In the genomic region with DNA sequence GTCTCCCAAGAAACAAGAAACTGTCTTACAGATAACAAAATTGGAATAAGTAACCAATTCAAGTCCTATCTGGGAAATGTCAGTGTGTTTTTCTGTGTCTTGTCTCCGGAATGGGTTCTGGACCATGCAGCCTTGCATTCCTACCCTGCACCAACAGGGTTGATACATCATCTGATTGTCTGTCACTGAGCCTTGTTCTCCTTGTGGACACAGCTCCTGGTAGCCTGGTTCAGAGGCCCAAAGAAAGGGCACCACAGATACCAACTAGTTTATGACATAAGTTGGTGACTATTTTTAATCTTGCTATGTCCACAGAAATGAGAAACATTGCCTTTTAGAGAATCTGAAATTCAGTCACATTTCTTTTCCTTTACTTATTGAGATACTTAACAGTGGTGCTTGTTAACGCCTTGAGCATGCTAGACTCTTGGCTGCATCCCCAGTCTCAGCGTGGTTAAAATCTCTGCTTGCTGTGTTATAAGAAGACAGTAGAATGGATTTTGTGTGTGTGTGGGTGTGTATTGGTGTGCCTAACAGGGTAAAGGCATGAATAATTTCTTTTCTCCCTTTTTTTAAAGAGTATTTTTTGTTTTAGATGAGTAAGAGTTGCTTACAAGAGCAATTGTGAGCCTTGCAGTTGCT, we compare ENCODE assay signal across 15 mouse cellular contexts. TPM values are rescaled to one million over a fixed set of nuclear protein-coding genes. Genes with fewer than 3 reads are reported as not detected.
DNase-seq lines count a peak whose midpoint lies in the region; ATAC-seq and TF ChIP-seq lines count a peak whose summit lies in the region.
"Had no signal": no experiment of that assay in that cellular context is flagged by ENCODE, and none has a peak within 500 bp of the region (broad histone marks: within the 10 kb centered on the region; RNA-seq: fewer than 3 reads in every experiment).

No protein-coding gene starts in this region.

- H3K9ac ChIP-seq in midbrain, postnatal 0 days (replicated peaks; ENCODE audit: low read length, poor library complexity, severe bottlenecking): no peak overlapping the region
- H3K9ac ChIP-seq in midbrain, embryonic 11.5 days (ENCODE audit: low read length): no peak overlapping the region
- H3K9ac ChIP-seq: heart, embryonic 12.5 days; liver, embryonic 15.5 days; midbrain, embryonic 13.5 days had no signal

- no peak for TF ChIP-seq CTCF in midbrain, postnatal 0 days (IDR thresholded peaks at IDR 0.05)

- no peaks in the 10 kb centered on the region for H3K27me3 ChIP-seq in midbrain, postnatal 0 days (ENCODE audit: insufficient read depth, low read length)
- H3K27me3 ChIP-seq in midbrain, embryonic 11.5 days (ENCODE audit: control insufficient read depth, insufficient read depth, low read length): no peaks in the 10 kb centered on the region
- H3K27me3 ChIP-seq: heart, embryonic 12.5 days; liver, embryonic 15.5 days; midbrain, embryonic 13.5 days had no signal

- ATAC-seq in midbrain, postnatal 0 days (ENCODE audit: low FRiP score): no peak
- ATAC-seq in midbrain, embryonic 11.5 days (ENCODE audit: low FRiP score): no peak
- ATAC-seq: inflammation-experienced regulatory T-cells, adult 6 months; midbrain, embryonic 13.5 days had no signal

- H3K9me3 ChIP-seq in midbrain, postnatal 0 days (ENCODE audit: low read length): no peaks in the 10 kb centered on the region
- H3K9me3 ChIP-seq in midbrain, embryonic 11.5 days (ENCODE audit: control insufficient read depth, low read length): no peaks in the 10 kb centered on the region
- H3K9me3 ChIP-seq: heart, embryonic 12.5 days; liver, embryonic 15.5 days; midbrain, embryonic 13.5 days had no signal

- WGBS in midbrain, postnatal 0 days: 81% methylated on average over 3 of the region's 3 CpGs
- WGBS in midbrain, embryonic 11.5 days: 91% methylated on average over 3 of the region's 3 CpGs

- H3K36me3 ChIP-seq in midbrain, postnatal 0 days (ENCODE audit: insufficient read depth, low read length): peaks cover 18% of the 10 kb centered on the region
- no peaks in the 10 kb centered on the region; the same call in 1 of the 2 replicates for H3K36me3 ChIP-seq in midbrain, embryonic 11.5 days (ENCODE audit: control insufficient read depth, insufficient read depth, low read length)

- H3K4me1 ChIP-seq in midbrain, postnatal 0 days (ENCODE audit: insufficient read depth, low read length): no peaks in the 10 kb centered on the region
- H3K4me1 ChIP-seq in midbrain, embryonic 11.5 days (ENCODE audit: control insufficient read depth, insufficient read depth, low read length): no peaks in the 10 kb centered on the region
- H3K4me1 ChIP-seq: heart, embryonic 12.5 days; liver, embryonic 15.5 days; midbrain, embryonic 13.5 days had no signal

- peak; percentile 2 for DNase-seq in midbrain, postnatal 0 days (ENCODE audit: low spot score)
- DNase-seq in midbrain, embryonic 11.5 days (ENCODE audit: low spot score, missing footprints): no peak
- DNase-seq in frontal cortex, postnatal 14 days (ENCODE audit: low spot score in 2 of 2): peak; percentile 35 to 50
- peak; percentile 44 to 61 for DNase-seq in left cerebral cortex, postnatal 36 days (ENCODE audit: low spot score in 2 of 2)
- no peak for DNase-seq in ovary, postnatal 10 days (ENCODE audit: low spot score)
- DNase-seq in lung, postnatal 4 days: no peak
- DNase-seq in neural tube, embryonic 10.5 days (ENCODE audit: extremely low spot score, low spot score): no peak
- DNase-seq: cerebellum, adult 11-12 months; gastrocnemius, postnatal 36 days; lung, postnatal 14 days had no signal

- H3K4me2 ChIP-seq in midbrain, postnatal 0 days (ENCODE audit: low read depth, low read length, poor library complexity, severe bottlenecking): no peak overlapping the region
- no peak overlapping the region for H3K4me2 ChIP-seq in midbrain, embryonic 11.5 days
- H3K4me2 ChIP-seq: heart, embryonic 12.5 days; liver, embryonic 15.5 days; midbrain, embryonic 13.5 days had no signal

- no peak overlapping the region for H3K27ac ChIP-seq in midbrain, postnatal 0 days (ENCODE audit: low read depth, low read length)
- H3K27ac ChIP-seq in midbrain, embryonic 11.5 days (ENCODE audit: low read depth, low read length): no peak overlapping the region
- H3K27ac ChIP-seq: kidney, postnatal 0 days; liver, embryonic 15.5 days; midbrain, embryonic 13.5 days had no signal

- H3K4me3 ChIP-seq in midbrain, postnatal 0 days (ENCODE audit: low read depth, low read length): no peak overlapping the region
- no peak overlapping the region for H3K4me3 ChIP-seq in midbrain, embryonic 11.5 days (ENCODE audit: low read depth, low read length)
- H3K4me3 ChIP-seq: heart, embryonic 12.5 days; liver, embryonic 15.5 days; midbrain, embryonic 13.5 days had no signal

- intact Hi-C loops in left cerebral cortex, postnatal 36 days (cut with DNase I): no loop called here

RNA-seq across cellular contexts. Expression of gene Ica1l, which starts 55.5 kb away (rescaled TPM):
- 63.8 and 76.5 TPM in 2 replicates for total RNA-seq in midbrain, postnatal 0 days (2014; rRNA removed)
- 76.6 and 79.4 TPM in 2 replicates for polyA plus RNA-seq in midbrain, postnatal 0 days (2015; fragmentation: Nextera tagmentation; extraction: Ambion mirVana)
- polyA plus RNA-seq in midbrain, embryonic 11.5 days (2014; fragmentation: Nextera tagmentation; extraction: Ambion mirVana): 3.6 and 3.7 TPM in 2 replicates
- total RNA-seq in left cerebral cortex, postnatal 36 days (2021): 10 to 100 TPM; 37.0 to 38.6 TPM

Comparison
In these comparisons a context has a peak if more than half of its experiments do, and no peak if none do; other contexts are left out.
1. DNase-seq: peak in midbrain, postnatal 0 days (single experiment), frontal cortex, postnatal 14 days (2 of 2) and left cerebral cortex, postnatal 36 days (2 of 2); none in midbrain, embryonic 11.5 days (single experiment), ovary, postnatal 10 days (single experiment), lung, postnatal 4 days (0 of 2) and neural tube, embryonic 10.5 days (single experiment).